Comparison of ENCODE assay signal across 13 mouse cellular contexts in the genomic region with DNA sequence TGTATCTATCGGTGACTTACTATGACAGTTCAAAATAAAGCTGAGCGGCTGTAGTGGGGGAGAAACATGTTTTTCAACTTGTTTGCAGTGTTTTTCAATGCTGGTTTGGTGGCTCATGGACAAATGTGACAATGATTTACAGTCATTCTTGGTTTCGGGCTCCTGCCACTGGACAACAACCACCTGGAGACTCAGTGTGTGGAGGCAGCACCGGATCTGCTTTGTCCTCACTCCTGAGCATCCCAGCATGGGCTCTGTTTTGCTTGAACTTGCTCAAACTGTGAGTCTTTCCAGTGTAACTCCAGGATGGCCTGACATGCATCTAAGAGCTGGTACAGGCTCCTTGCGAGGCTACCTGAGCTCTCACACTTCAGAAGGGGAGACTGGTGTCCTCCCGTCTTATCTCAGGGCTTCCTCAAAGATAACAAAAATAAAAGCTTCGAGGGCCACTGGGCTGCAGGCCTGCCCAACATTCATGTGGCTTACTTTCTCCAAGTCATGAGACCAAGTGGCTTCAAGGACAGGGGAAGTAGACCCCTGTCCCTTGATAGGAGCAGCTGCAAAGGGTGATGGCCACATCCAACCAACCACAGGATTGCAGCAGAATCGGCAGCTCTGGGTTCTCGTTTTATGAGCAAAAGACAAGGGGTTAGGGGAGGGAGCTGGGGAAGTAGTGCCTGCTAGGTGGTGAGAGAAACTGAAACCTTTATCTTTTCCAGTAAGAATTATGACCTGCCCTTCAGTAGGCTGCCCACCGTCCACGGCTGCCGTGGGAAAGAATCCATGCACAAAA. TPM values are rescaled to one million over a fixed set of nuclear protein-coding genes. Genes with fewer than 3 reads are reported as not detected.
A peak's percentile ranks its signal among the peaks of the same experiment; 100 is the strongest.
DNase-seq lines count a peak whose midpoint lies in the region; ATAC-seq and TF ChIP-seq lines count a peak whose summit lies in the region.
"Had no signal": no experiment of that assay in that cellular context is flagged by ENCODE, and none has a peak within 500 bp of the region (broad histone marks: within the 10 kb centered on the region; RNA-seq: fewer than 3 reads in every experiment).

No protein-coding gene starts in this region.

- H3K36me3 ChIP-seq in kidney, embryonic 16.5 days (ENCODE audit: insufficient read depth, low read length): no peaks in the 10 kb centered on the region
- H3K36me3 ChIP-seq in kidney, embryonic 14.5 days (ENCODE audit: control insufficient read depth, insufficient read depth, low read length): no peaks in the 10 kb centered on the region
- no peaks in the 10 kb centered on the region for H3K36me3 ChIP-seq in small intestine, adult 2 months (ENCODE audit: control insufficient read depth, insufficient read depth, low read length)

- H3K27ac ChIP-seq in kidney, embryonic 16.5 days (ENCODE audit: low read length): peak overlapping the region; percentile 41; the same call in 1 of the 2 replicates
- no peak overlapping the region for H3K27ac ChIP-seq in kidney, embryonic 14.5 days (ENCODE audit: low read depth, low read length)
- H3K27ac ChIP-seq in small intestine, adult 2 months (ENCODE audit: insufficient read depth, low read depth, low read length): 0 out of 2 replicates have a peak overlapping the region, but pooled peaks have one; percentile 45

- TF ChIP-seq POLR2A in small intestine, adult 2 months (IDR thresholded peaks at IDR 0.05; ENCODE audit: low read depth, low read length): no peak

- H3K9me3 ChIP-seq in kidney, embryonic 16.5 days (ENCODE audit: low read length): no peaks in the 10 kb centered on the region
- H3K9me3 ChIP-seq in kidney, embryonic 14.5 days (ENCODE audit: control insufficient read depth, low read length): no peaks in the 10 kb centered on the region

- ATAC-seq in kidney, embryonic 16.5 days (ENCODE audit: low FRiP score, low TSS enrichment): no peak
- ATAC-seq in kidney, embryonic 14.5 days (ENCODE audit: low FRiP score, low TSS enrichment): no peak
- ATAC-seq in hematopoietic stem cell, adult 5-6 weeks (replicated peaks in 1 of 2; ENCODE audit: insufficient read depth in 1 of 2, low FRiP score in 2 of 2, low TSS enrichment in 1 of 2, low read depth in 1 of 2, poor library complexity in 2 of 2, severe bottlenecking in 2 of 2): peak; percentile 81 to 84
- ATAC-seq: inflammation-experienced regulatory T-cells, adult 6 months had no signal

- H3K4me3 ChIP-seq in kidney, embryonic 16.5 days (ENCODE audit: low read length): no peak overlapping the region
- no peak overlapping the region for H3K4me3 ChIP-seq in kidney, embryonic 14.5 days (ENCODE audit: low read length)
- no peak overlapping the region for H3K4me3 ChIP-seq in small intestine, adult 2 months (ENCODE audit: low read depth, low read length)

- no peaks in the 10 kb centered on the region for H3K27me3 ChIP-seq in kidney, embryonic 16.5 days (ENCODE audit: insufficient read depth, low read length)
- H3K27me3 ChIP-seq in kidney, embryonic 14.5 days (ENCODE audit: control insufficient read depth, insufficient read depth, low read length): no peaks in the 10 kb centered on the region
- H3K27me3 ChIP-seq in small intestine, adult 2 months (ENCODE audit: control insufficient read depth, insufficient read depth, low read length): no peaks in the 10 kb centered on the region

- WGBS in kidney, embryonic 16.5 days: 27% methylated on average over 12 of the region's 12 CpGs
- 22% methylated on average over 12 of the region's 12 CpGs for WGBS in kidney, embryonic 14.5 days
- 48% methylated on average over 12 of the region's 12 CpGs for WGBS in small intestine, adult 2 months

- H3K4me1 ChIP-seq in kidney, embryonic 16.5 days (ENCODE audit: insufficient read depth, low read length): peaks cover 39% of the 10 kb centered on the region
- peaks cover 37% of the 10 kb centered on the region for H3K4me1 ChIP-seq in kidney, embryonic 14.5 days (ENCODE audit: control insufficient read depth, insufficient read depth, low read length)
- H3K4me1 ChIP-seq in small intestine, adult 2 months (ENCODE audit: control insufficient read depth, insufficient read depth, insufficient read length, low read length): no peaks in the 10 kb centered on the region

- TF ChIP-seq CTCF in small intestine, adult 2 months (IDR thresholded peaks at IDR 0.05; ENCODE audit: extremely low read depth, insufficient read length, insufficient replicate concordance, low read depth, low read length): no peak

- DNase-seq in lung, postnatal 36 days: peak; percentile 50
- DNase-seq in lung, adult 18-20 months: no peak
- DNase-seq in urinary bladder, postnatal 36 days (ENCODE audit: low spot score in 2 of 2): no peak
- DNase-seq in left cerebral cortex, adult 11 months (ENCODE audit: low spot score): no peak
- DNase-seq: adrenal gland, postnatal 36 days; cerebellum, adult 9-10 months; heart, postnatal 4 days had no signal

- H3K4me2 ChIP-seq in kidney, embryonic 16.5 days (replicated peaks; ENCODE audit: low read depth, low read length): no peak overlapping the region
- no peak overlapping the region for H3K4me2 ChIP-seq in kidney, embryonic 14.5 days (replicated peaks; ENCODE audit: low read depth, low read length)
- H3K4me2 ChIP-seq: midbrain, embryonic 11.5 days had no signal

- no peak overlapping the region for H3K9ac ChIP-seq in kidney, embryonic 16.5 days (replicated peaks; ENCODE audit: low read length)
- no peak overlapping the region for H3K9ac ChIP-seq in kidney, embryonic 14.5 days (ENCODE audit: low read depth, low read length)

RNA-seq across cellular contexts. Expression of a gene that starts 8.8 kb away (rescaled TPM):
- polyA plus RNA-seq in kidney, embryonic 16.5 days (2015; fragmentation: Nextera tagmentation; extraction: Ambion mirVana): 0.60 and 0.68 TPM in 2 replicates
- polyA plus RNA-seq in kidney, embryonic 14.5 days (2014; fragmentation: Nextera tagmentation; extraction: Ambion mirVana): 0.66 and 0.93 TPM in 2 replicates
- 11.0 and 12.7 TPM in 2 replicates for total RNA-seq in hematopoietic stem cell, adult 5-6 weeks (2017)
- 0.85 and 1.4 TPM in 2 replicates for polyA plus RNA-seq in small intestine, adult 2 months (2012; rRNA removed)

RNA-seq across cellular contexts. Expression of a gene that starts 28.4 kb away (rescaled TPM):
- polyA plus RNA-seq in kidney, embryonic 16.5 days (2015; fragmentation: Nextera tagmentation; extraction: Ambion mirVana): 60.3 and 65.3 TPM in 2 replicates
- 50.9 and 67.2 TPM in 2 replicates for polyA plus RNA-seq in kidney, embryonic 14.5 days (2014; fragmentation: Nextera tagmentation; extraction: Ambion mirVana)
- total RNA-seq in hematopoietic stem cell, adult 5-6 weeks (2017): 46.2 and 116 TPM in 2 replicates
- polyA plus RNA-seq in small intestine, adult 2 months (2012; rRNA removed): 37.1 and 66.3 TPM in 2 replicates

Comparison
In these comparisons a context has a peak if more than half of its experiments do, and no peak if none do; other contexts are left out.
1. ATAC-seq: peak in hematopoietic stem cell, adult 5-6 weeks (2 of 2); none in kidney, embryonic 16.5 days (single experiment) and kidney, embryonic 14.5 days (single experiment).